In the genomic region with DNA sequence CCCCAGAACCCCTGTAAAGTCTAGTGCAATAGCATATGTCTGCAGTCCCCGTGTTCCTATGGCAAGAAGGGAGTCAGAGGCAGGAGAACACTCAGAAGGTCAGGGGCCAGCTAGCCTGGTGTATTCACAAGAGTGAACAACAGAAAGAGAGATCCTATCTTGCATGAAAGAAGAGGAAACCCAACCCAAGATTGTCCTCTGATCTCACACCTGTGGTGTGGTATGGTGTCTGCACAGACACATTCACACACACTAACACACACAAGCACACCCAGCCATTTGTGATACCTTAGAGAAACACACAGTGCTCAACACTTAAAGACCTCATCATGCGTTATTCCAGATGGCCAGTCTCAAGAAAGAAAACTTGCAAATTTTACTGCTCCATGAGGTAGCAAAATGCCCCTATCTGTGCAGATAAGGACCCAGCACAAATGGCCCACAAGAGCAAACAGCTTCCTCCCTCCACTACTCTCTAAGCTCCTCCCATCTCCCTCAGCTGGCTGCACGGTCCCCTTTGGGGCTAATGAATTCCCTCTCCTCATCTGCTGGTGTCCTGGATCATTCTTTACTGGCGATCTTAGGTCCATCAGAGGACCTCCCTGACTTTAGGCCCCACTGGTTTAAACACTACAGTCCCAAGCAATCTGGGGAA, we compare ENCODE assay signal across 20 mouse cellular contexts.
A peak's percentile ranks its signal among the peaks of the same experiment; 100 is the strongest.
DNase-seq lines count a peak whose midpoint lies in the region; ATAC-seq and TF ChIP-seq lines count a peak whose summit lies in the region.
"Had no signal": no experiment of that assay in that cellular context is flagged by ENCODE, and none has a peak within 500 bp of the region (broad histone marks: within the 10 kb centered on the region; RNA-seq: fewer than 3 reads in every experiment).

No protein-coding gene starts in this region.

- no peak for TF ChIP-seq POLR2A in thymus, adult 2 months (IDR thresholded peaks at IDR 0.05; ENCODE audit: control insufficient read depth, extremely low read depth, insufficient read depth, low read length, poor library complexity)

- no peak overlapping the region for H3K27ac ChIP-seq in stomach, embryonic 15.5 days
- H3K27ac ChIP-seq in stomach, postnatal 0 days (replicated peaks) = no peak overlapping the region
- H3K27ac ChIP-seq in intestine, embryonic 16.5 days (ENCODE audit: low read length) = no peak overlapping the region
- no peak overlapping the region for H3K27ac ChIP-seq in thymus, adult 2 months (ENCODE audit: control insufficient read depth, insufficient read depth, low read length)
- no peak overlapping the region for H3K27ac ChIP-seq in midbrain, embryonic 16.5 days (ENCODE audit: low read length)
- no peak overlapping the region for H3K27ac ChIP-seq in forebrain, postnatal 0 days (ENCODE audit: low read depth, low read length)
- H3K27ac ChIP-seq: embryonic facial prominence, embryonic 15.5 days; forebrain, embryonic 12.5 days; gastrocnemius, adult 2 months; hindbrain, postnatal 0 days; liver, embryonic 14.5 days had no signal

- no peak overlapping the region for H3K4me2 ChIP-seq in stomach, embryonic 15.5 days
- H3K4me2 ChIP-seq in stomach, postnatal 0 days (replicated peaks; ENCODE audit: low read depth) = no peak overlapping the region
- no peak overlapping the region for H3K4me2 ChIP-seq in intestine, embryonic 16.5 days (ENCODE audit: low read depth, low read length)
- no peak overlapping the region for H3K4me2 ChIP-seq in midbrain, embryonic 16.5 days (ENCODE audit: low read length)
- H3K4me2 ChIP-seq in forebrain, postnatal 0 days (ENCODE audit: low read depth) = no peak overlapping the region
- H3K4me2 ChIP-seq: embryonic facial prominence, embryonic 15.5 days; forebrain, embryonic 12.5 days; midbrain, embryonic 11.5 days had no signal

- H3K4me3 ChIP-seq in stomach, embryonic 15.5 days (replicated peaks) = no peak overlapping the region
- no peak overlapping the region for H3K4me3 ChIP-seq in stomach, postnatal 0 days (ENCODE audit: low read depth, low read length)
- H3K4me3 ChIP-seq in intestine, embryonic 16.5 days (ENCODE audit: low read length) = no peak overlapping the region
- no peak overlapping the region for H3K4me3 ChIP-seq in thymus, adult 2 months (ENCODE audit: control insufficient read depth, insufficient read depth, low read length)
- no peak overlapping the region for H3K4me3 ChIP-seq in midbrain, embryonic 16.5 days (ENCODE audit: low read depth, low read length)
- no peak overlapping the region for H3K4me3 ChIP-seq in forebrain, postnatal 0 days (ENCODE audit: low read depth, low read length)
- H3K4me3 ChIP-seq: embryonic facial prominence, embryonic 15.5 days; forebrain, embryonic 12.5 days; gastrocnemius, adult 2 months had no signal

- H3K4me1 ChIP-seq in stomach, embryonic 15.5 days = peaks cover 4% of the 10 kb centered on the region; the same call in 1 of the 2 replicates
- peaks cover 3% of the 10 kb centered on the region; the same call in 1 of the 2 replicates for H3K4me1 ChIP-seq in stomach, postnatal 0 days (replicated peaks; ENCODE audit: control insufficient read depth, insufficient read depth)
- peaks cover 19% of the 10 kb centered on the region for H3K4me1 ChIP-seq in intestine, embryonic 16.5 days (ENCODE audit: control insufficient read depth, insufficient read depth, low read length)
- peaks cover 15% of the 10 kb centered on the region for H3K4me1 ChIP-seq in thymus, adult 2 months (replicated peaks; ENCODE audit: control insufficient read depth, insufficient read depth, low read length)
- H3K4me1 ChIP-seq in midbrain, embryonic 16.5 days (ENCODE audit: control insufficient read depth, insufficient read depth, low read length) = no peaks in the 10 kb centered on the region
- H3K4me1 ChIP-seq in forebrain, postnatal 0 days (ENCODE audit: insufficient read depth) = 0 out of 2 replicates have a peak, but pooled peaks cover 2% of the 10 kb centered on the region

- H3K9ac ChIP-seq in stomach, embryonic 15.5 days = no peak overlapping the region
- no peak overlapping the region for H3K9ac ChIP-seq in stomach, postnatal 0 days (ENCODE audit: low read length)
- H3K9ac ChIP-seq in intestine, embryonic 16.5 days (ENCODE audit: low read depth, low read length) = no peak overlapping the region
- no peak overlapping the region for H3K9ac ChIP-seq in midbrain, embryonic 16.5 days (ENCODE audit: low read depth, low read length)
- no peak overlapping the region for H3K9ac ChIP-seq in forebrain, postnatal 0 days
- H3K9ac ChIP-seq: embryonic facial prominence, embryonic 15.5 days; forebrain, embryonic 12.5 days; liver, embryonic 14.5 days had no signal

- DNase-seq in stomach, postnatal 0 days (ENCODE audit: low spot score) = no peak
- DNase-seq in thymus, adult 2 months = peak; percentile 39
- no peak for DNase-seq in lung, postnatal 36 days
- DNase-seq in forebrain, postnatal 0 days = no peak
- DNase-seq: adrenal gland, postnatal 14 days; B cell, adult 2 months; cerebellum, adult 8-10 months; heart, postnatal 14 days; kidney, postnatal 14 days; layer of hippocampus, adult 9-11 months had no signal

- H3K27me3 ChIP-seq in stomach, embryonic 15.5 days (replicated peaks) = no peaks in the 10 kb centered on the region
- H3K27me3 ChIP-seq in stomach, postnatal 0 days (ENCODE audit: control insufficient read depth, insufficient read depth, low read length) = no peaks in the 10 kb centered on the region
- H3K27me3 ChIP-seq in intestine, embryonic 16.5 days (replicated peaks; ENCODE audit: control insufficient read depth, insufficient read depth, low read length) = no peaks in the 10 kb centered on the region
- no peaks in the 10 kb centered on the region for H3K27me3 ChIP-seq in thymus, adult 2 months (ENCODE audit: control insufficient read depth, insufficient read depth, low read length)
- no peaks in the 10 kb centered on the region for H3K27me3 ChIP-seq in midbrain, embryonic 16.5 days (ENCODE audit: control insufficient read depth, insufficient read depth, low read depth, low read length)
- no peaks in the 10 kb centered on the region for H3K27me3 ChIP-seq in forebrain, postnatal 0 days (ENCODE audit: insufficient read depth, low read length)
- H3K27me3 ChIP-seq: embryonic facial prominence, embryonic 15.5 days; forebrain, embryonic 12.5 days had no signal

- H3K9me3 ChIP-seq in stomach, embryonic 15.5 days = no peaks in the 10 kb centered on the region
- H3K9me3 ChIP-seq in stomach, postnatal 0 days (ENCODE audit: control insufficient read depth, low read length) = no peaks in the 10 kb centered on the region
- H3K9me3 ChIP-seq in intestine, embryonic 16.5 days (ENCODE audit: control insufficient read depth, low read length) = no peaks in the 10 kb centered on the region
- no peaks in the 10 kb centered on the region for H3K9me3 ChIP-seq in midbrain, embryonic 16.5 days (replicated peaks; ENCODE audit: control insufficient read depth, low read length, poor library complexity, severe bottlenecking)
- H3K9me3 ChIP-seq in forebrain, postnatal 0 days (ENCODE audit: low read length) = no peaks in the 10 kb centered on the region
- H3K9me3 ChIP-seq: embryonic facial prominence, embryonic 15.5 days; forebrain, embryonic 12.5 days had no signal

- 41% methylated on average over 4 of the region's 4 CpGs for whole genome bisulfite sequencing in stomach, embryonic 15.5 days
- 46% methylated on average over 4 of the region's 4 CpGs for WGBS in stomach, postnatal 0 days
- WGBS in intestine, embryonic 16.5 days = 39% methylated on average over 4 of the region's 4 CpGs
- WGBS in thymus, adult 2 months = 20% methylated on average over 4 of the region's 4 CpGs
- WGBS in midbrain, embryonic 16.5 days = 62% methylated on average over 4 of the region's 4 CpGs
- 60% methylated on average over 4 of the region's 4 CpGs for WGBS in forebrain, postnatal 0 days

- H3K36me3 ChIP-seq in stomach, embryonic 15.5 days = no peaks in the 10 kb centered on the region
- no peaks in the 10 kb centered on the region for H3K36me3 ChIP-seq in stomach, postnatal 0 days (ENCODE audit: control insufficient read depth, insufficient read depth, low read length)
- no peaks in the 10 kb centered on the region for H3K36me3 ChIP-seq in intestine, embryonic 16.5 days (ENCODE audit: control insufficient read depth, insufficient read depth, low read length)
- H3K36me3 ChIP-seq in thymus, adult 2 months (ENCODE audit: control insufficient read depth, insufficient read depth, low read length) = no peaks in the 10 kb centered on the region
- H3K36me3 ChIP-seq in midbrain, embryonic 16.5 days (ENCODE audit: control insufficient read depth, insufficient read depth, low read length) = no peaks in the 10 kb centered on the region
- H3K36me3 ChIP-seq in forebrain, postnatal 0 days (ENCODE audit: insufficient read depth) = no peaks in the 10 kb centered on the region
- H3K36me3 ChIP-seq: embryonic facial prominence, embryonic 15.5 days; forebrain, embryonic 12.5 days had no signal

- ATAC-seq in stomach, embryonic 15.5 days (ENCODE audit: insufficient read depth, low FRiP score, low read depth) = peak; percentile 70; the same call in 1 of the 2 replicates
- no peak for ATAC-seq in stomach, postnatal 0 days (ENCODE audit: low FRiP score, low TSS enrichment)
- peak; percentile 69 for ATAC-seq in intestine, embryonic 16.5 days
- no peak for ATAC-seq in midbrain, embryonic 16.5 days
- ATAC-seq in forebrain, postnatal 0 days = no peak
- ATAC-seq: hindbrain, postnatal 0 days; lung, postnatal 0 days had no signal

- TF ChIP-seq EP300 in stomach, postnatal 0 days (optimal IDR thresholded peaks at IDR 0.05) = no peak

- TF ChIP-seq CTCF in stomach, postnatal 0 days (IDR thresholded peaks at IDR 0.05; ENCODE audit: low read depth) = no peak
- TF ChIP-seq CTCF in thymus, adult 2 months (IDR thresholded peaks at IDR 0.05; ENCODE audit: borderline replicate concordance, control insufficient read depth, extremely low read depth, insufficient read depth, low read length, poor library complexity) = no peak
- no peak for TF ChIP-seq CTCF in forebrain, postnatal 0 days (IDR thresholded peaks at IDR 0.05; ENCODE audit: low read depth)

Comparison
In these comparisons a context has a peak if more than half of its experiments do, and no peak if none do; other contexts are left out.
1. ATAC-seq: peak in stomach, embryonic 15.5 days (single experiment) and intestine, embryonic 16.5 days (single experiment); none in stomach, postnatal 0 days (single experiment), midbrain, embryonic 16.5 days (single experiment) and forebrain, postnatal 0 days (single experiment).